Mouse (Mus musculus) heart, adult 2 months (tissue): Measurements from ENCODE around the gene Cited2. TPM values are rescaled to one million over a fixed set of nuclear protein-coding genes. Genes with fewer than 3 reads are reported as not detected.

Source experiments
- DNase-seq, 2 experiments: peaks; one replicate each; pipeline ENCODE4 v3.0.0; 2021
- H3K27ac ChIP-seq: fragments of 200-600 bp; 2 replicates; pipeline ENCODE4 v1.8.1; 2022
- H3K27me3 ChIP-seq: fragments of 200-500 bp; 2 replicates; pipeline ENCODE4 v1.6.1; 2012; ENCODE audit warnings: mild to moderate bottlenecking, low read length, inconsistent platforms, mixed read lengths; ENCODE audit not compliant: control insufficient read depth, insufficient read depth
- H3K36me3 ChIP-seq: fragments of 200-500 bp; 2 replicates; pipeline ENCODE4 v1.6.1; 2012; ENCODE audit warnings: low read length, inconsistent platforms; ENCODE audit not compliant: control insufficient read depth, insufficient read depth
- H3K4me1 ChIP-seq: fragments of 200-500 bp; 2 replicates; pipeline ENCODE4 v1.6.1; 2011; ENCODE audit warnings: low read length; ENCODE audit not compliant: control insufficient read depth, insufficient read depth
- H3K4me3 ChIP-seq: fragments of 200-600 bp; 2 replicates; pipeline ENCODE4 v1.8.1; 2022
- H3K79me2 ChIP-seq: fragments of 200-500 bp; replicated peaks from 2 replicates; pipeline ENCODE4 v1.6.1; 2012; ENCODE audit warnings: mild to moderate bottlenecking, inconsistent platforms, low read length, moderate library complexity, mixed read lengths; ENCODE audit not compliant: control insufficient read depth, insufficient read depth
- H3K9ac ChIP-seq: fragments of 200-500 bp; 2 replicates; pipeline ENCODE4 v1.6.1; 2012; ENCODE audit warnings: low read depth, mild to moderate bottlenecking, control low read depth, inconsistent platforms, low read length, mixed read lengths
- CTCF ChIP-seq: fragments of 200-600 bp; IDR thresholded peaks from 2 replicates; pipeline ENCODE4 v1.8.1; 2022; ENCODE audit warnings: antibody characterized with exemption, mild to moderate bottlenecking, moderate library complexity
- EP300 ChIP-seq: fragments of 200-500 bp; IDR thresholded peaks from 2 replicates; pipeline ENCODE4 v1.6.1; 2011; ENCODE audit warnings: low read depth, low read length, control low read depth; ENCODE audit not compliant: insufficient read depth
- POLR2A ChIP-seq: fragments of 200-500 bp; IDR thresholded peaks from 2 replicates; pipeline ENCODE4 v1.6.1; 2011; ENCODE audit warnings: mild to moderate bottlenecking, low read depth, low read length, control low read depth; ENCODE audit not compliant: insufficient read depth
- WGBS: fragments of 180-500 bp; shearing (Covaris S2); methylation state at CpG from one replicate; pipeline ENCODE4 v1.1.7; 2018; 5-methylcytosine and 5-hydroxymethylcytosine counted together
- intact Hi-C: fragments of 180-260 bp; cut with DNase I; formaldehyde crosslinking; loops from one replicate; pipeline ENCODE4 v1.15.1; 2025
- polyA plus RNA-seq: library from polyadenylated mRNA; depleted of rRNA; stranded (reverse); fragments of >200 nt; gene quantifications from 2 replicates; pipeline ENCODE4 v1.2.3, GENCODE M21; 2012; rRNA removed
- total RNA-seq, 2 experiments: library from RNA; stranded (reverse); gene quantifications; 2 replicates each; pipeline ENCODE4 v1.2.3; 2021

Cited2 gene
- total and polyA plus RNA-seq, 3 experiments: 23.8 to 54.0 (median 38.7) TPM

DNA sequence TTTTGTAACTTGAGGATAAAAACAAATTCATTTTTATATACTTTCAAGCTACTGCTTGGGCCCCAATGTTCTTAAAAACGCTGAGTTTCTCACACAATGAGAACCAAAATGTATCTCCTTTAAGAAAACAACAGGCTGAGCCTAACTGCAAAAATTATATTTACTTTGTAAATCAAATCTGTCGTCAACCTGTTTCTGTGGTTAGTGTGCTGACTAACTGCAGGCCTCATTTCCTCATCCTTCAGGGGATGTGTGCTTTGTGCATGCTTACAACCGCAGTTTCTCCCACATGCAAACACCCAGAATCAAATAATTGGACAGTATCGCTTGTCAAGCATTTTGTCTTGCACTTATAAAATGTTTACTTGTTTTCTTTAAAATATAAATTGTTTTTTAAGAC, 52.1 kb downstream of the Cited2 start:
- 62% methylated on average over 4 of the region's 4 CpGs for WGBS
- Histone ChIP-seq H3K4me1 (no peaks in the 10 kb centered on the region; the same call in 1 of the 2 replicates), H3K9ac (no peak overlapping the region), H3K27ac (no peak overlapping the region), H3K79me2 (no peaks in the 10 kb centered on the region), H3K36me3 (no peaks in the 10 kb centered on the region), H3K4me3 (no peak overlapping the region), H3K27me3 (no peaks in the 10 kb centered on the region)
- intact Hi-C loops: no loop called here
- DNase-seq: no peak
- TF ChIP-seq EP300 (no peak), CTCF (no peak), POLR2A (no peak)

Other genes starting within 250 kb of the Cited2 start
- 100 to 1,000 TPM; 312 to 403 TPM for gene Txlnb, start 73.0 kb downstream of the Cited2 start, total RNA-seq
- gene Txlnb, start 73.0 kb downstream of the Cited2 start, polyA plus RNA-seq: 102 and 180 TPM in 2 replicates
- gene Heca, start 224.8 kb downstream of the Cited2 start, total RNA-seq: 10 to 100 TPM; 30.0 to 31.0 TPM
- 11.7 and 21.2 TPM in 2 replicates for gene Heca, start 224.8 kb downstream of the Cited2 start, polyA plus RNA-seq